Mouse (Mus musculus) left cerebral cortex, adult 6 months (tissue): Measurements from ENCODE around the gene Polr2c. TPM values are rescaled to one million over a fixed set of nuclear protein-coding genes. Genes with fewer than 3 reads are reported as not detected.

Experiments used
- long read RNA-seq, 2 experiments: library from polyadenylated mRNA; unstranded; transcript quantifications; one replicate each; pipeline ENCODE4 v2.0.0; 2019 to 2020
- polyA plus RNA-seq: library from polyadenylated mRNA; unstranded; fragments of <200 nt; fragmentation: Nextera tagmentation; gene quantifications from 2 replicates; pipeline ENCODE4 v1.2.3, GENCODE M21; 2021

Polr2c gene
- 154 and 194 TPM in 2 replicates for polyA plus RNA-seq
- long read RNA-seq, experiment 1, transcript Polr2c-201 (9 exons, 1,580 nt): major isoform, 377 of 421 reads
- long read RNA-seq, experiment 1, partial matches to known transcripts: 6 of 421 reads
- long read RNA-seq, experiment 1, other reads (novel, unspliced or antisense): 36 of 421 reads
- long read RNA-seq, experiment 2, transcript Polr2c-201 (9 exons, 1,580 nt): major isoform, 240 of 260 reads
- long read RNA-seq, experiment 2, partial matches to known transcripts: 9 of 260 reads
- long read RNA-seq, experiment 2, other reads (novel, unspliced or antisense): 9 of 260 reads

DNA sequence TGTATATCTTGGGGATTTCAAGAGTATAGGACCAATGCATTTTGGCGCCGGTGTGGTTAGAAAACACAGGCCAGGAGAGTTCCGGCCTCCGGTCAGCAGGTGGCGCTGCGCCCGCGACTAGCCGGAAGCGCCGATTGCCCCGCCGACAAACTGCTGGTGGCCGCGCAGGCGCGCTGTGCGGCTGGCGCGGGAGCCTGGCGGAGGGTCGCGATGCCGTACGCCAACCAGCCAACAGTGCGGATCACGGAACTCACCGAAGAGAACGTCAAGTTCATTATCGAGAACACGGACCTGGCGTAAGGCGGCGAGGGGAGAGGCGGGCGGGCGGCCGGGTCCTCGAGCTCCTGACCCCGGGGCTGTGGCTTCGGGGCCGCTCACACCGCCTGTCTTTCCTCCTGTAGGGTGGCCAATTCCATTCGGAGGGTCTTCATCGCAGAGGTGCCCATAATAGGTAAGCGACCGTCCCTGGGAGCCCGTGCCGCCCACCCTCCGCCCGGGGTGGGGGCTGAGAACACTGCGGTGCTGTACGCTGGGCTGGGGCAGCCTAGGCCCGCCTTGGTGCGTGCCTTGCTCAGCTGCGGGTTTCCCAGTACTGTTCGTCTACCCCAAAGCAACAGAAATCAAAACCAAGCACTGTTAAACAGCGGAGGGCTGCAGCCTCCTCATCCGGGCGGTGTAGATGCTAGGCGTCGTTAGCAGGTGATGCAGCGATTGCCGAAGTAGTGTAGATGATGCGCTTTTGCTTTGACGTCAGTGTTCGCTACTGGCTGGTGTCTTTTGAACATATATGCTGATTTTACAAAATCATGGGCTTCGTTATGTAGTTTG, at the start of gene Polr2c:
TSS of gene Polr2c (plus strand) at position 105 of the 828 bp plus-strand sequence.

DNA sequence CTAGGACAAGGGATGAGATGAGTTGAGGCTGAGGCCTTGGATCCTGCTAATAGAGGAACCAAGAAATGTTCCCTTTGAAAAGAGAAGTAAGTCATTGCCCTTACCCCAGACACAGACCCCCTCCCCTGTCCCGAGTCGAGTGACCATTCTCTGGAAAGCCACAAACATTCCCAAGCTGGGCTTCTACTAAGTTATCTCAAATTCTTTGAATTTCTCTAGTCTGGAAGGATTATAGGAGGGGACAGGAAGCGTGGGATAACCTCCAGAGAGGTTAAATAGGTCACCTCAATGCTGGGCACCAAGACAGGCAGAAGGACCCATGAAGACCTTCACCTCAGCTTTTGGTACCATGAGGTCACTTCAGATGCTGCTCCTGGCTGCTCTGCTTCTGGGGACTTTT, 47.1 kb upstream of the Polr2c start, which contains the start of gene Ccl17:
TSS of gene Ccl17 (plus strand) at position 301 of the 400 bp plus-strand sequence.

DNA sequence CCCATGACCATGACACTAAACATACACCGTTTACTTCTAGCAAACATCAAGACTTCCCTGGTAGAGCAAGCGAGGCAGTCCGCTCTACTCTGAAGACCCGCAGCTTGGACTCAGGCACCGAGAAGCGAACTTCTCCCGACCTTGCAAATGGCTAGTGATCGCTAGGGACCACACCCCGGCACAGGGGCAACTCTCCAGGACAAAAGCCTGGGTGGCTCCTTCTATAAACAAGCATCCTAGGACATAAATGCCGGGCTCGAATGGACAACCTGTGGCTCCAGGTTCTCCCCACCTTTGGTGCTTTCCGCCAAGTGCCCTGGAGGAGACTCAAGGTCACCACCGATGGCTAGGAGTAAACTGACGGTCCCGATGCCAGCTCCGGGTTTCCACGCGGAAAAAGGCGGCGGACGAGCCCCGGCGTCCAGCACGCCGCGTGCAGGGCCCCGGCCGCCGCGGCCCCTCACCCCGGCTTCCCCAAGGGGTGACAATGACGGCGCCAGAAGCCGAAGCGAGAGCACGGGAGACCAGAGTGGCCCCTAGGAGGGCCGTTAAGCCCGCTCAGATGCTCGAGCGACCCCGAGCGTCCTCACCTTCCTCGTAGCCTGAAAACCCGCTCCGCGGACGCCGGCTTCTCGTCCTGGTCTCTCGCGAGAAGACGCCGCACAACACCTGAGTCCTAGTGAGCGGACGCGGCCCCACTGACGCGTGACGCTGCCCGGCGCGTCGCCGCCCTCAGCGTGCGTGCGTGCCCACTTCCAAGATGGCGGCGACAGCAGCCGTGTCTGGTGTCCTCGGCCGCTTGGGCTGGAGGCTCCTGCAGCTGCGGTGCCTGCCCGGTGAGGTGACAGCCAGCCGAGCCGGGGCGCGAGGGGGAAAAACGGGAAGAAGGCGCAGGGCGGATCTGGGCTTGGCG, 19.3 kb upstream of the Polr2c start, which contains the start of the genes Coq9 and Ciapin1:
TSS of gene Coq9 (plus strand) at position 660 of the 913 bp plus-strand sequence.
TSS of gene Ciapin1 (minus strand) at position 697 of the 913 bp plus-strand sequence.

DNA sequence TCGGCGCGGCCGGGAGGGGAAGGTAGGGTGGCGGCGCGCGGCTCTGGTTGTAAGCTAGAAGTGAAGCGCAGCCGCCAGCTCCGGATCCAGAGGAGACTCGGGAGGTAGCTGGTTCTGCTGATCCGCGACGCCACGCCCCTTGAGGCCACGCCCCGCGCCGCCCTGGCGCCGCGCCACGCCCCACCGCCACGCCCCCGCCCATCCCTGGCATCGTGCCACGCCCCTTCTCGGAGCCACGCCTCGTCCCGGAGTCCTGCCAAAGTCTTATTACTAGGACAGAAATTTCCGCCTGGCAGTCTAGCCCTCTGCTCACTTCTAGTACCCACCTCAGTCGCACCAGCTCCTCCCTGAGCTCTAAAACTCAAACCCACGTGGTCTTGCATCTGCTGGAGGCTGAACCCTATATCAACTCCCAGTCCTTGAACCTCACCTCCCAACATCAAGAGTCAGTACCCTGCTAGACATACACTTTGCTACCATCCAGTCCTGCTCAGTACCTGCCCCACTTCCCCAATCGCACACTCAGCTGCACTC, 19.0 kb downstream of the Polr2c start, which contains the start of gene Dok4:
TSS of gene Dok4 (minus strand) at position 134 of the 534 bp plus-strand sequence.

DNA sequence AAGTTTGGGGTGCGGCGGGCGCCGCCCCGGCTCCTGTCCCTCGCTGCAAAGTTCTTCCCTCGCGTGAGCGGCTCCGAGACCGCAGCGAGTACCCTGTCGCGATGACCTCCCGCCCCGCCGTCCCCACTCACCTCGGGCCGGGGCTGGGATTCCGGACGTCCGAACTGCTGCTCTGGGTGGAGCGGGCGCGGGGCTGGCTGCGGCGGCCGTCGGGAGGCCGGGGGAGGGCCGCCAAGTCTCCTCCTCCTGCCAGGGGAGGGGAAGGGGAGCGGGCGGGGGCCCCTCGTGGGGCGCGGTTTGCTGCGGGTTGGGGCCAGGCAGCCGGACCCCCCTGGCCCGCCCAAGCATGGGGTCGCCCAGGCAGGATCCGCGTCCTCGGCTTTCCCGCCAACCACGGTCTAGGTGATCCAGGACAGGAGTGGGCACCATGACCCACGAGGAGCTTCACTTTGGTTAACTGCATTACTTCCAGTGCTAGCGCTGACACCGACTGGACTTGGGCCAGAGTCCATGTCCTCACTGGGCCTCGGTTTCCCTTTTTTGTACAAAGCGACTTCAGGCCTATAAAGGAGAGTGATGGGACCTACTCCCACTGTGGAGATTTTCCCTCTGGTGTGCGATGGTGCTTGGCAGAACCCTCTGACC, 60.7 kb downstream of the Polr2c start, which contains the start of gene Ccdc102a:
TSS of gene Ccdc102a (minus strand) at position 248 of the 645 bp plus-strand sequence.

Other genes with a start within 250 kb of the Polr2c start
- 9.6 and 111 TPM in 2 replicates for gene Arl2bp, start 190.8 kb upstream of the Polr2c start, polyA plus RNA-seq
- gene Pllp, start 161.2 kb upstream of the Polr2c start, polyA plus RNA-seq: 57.7 and 70.9 TPM in 2 replicates
- 0.09 and 0.14 TPM in 2 replicates for gene Ccl22, start 111.9 kb upstream of the Polr2c start, polyA plus RNA-seq
- 483 and 651 TPM in 2 replicates for gene Cx3cl1, start 85.4 kb upstream of the Polr2c start, polyA plus RNA-seq
- 2.5 and 3.2 TPM in 2 replicates for gene Ccl17, start 47.0 kb upstream of the Polr2c start, polyA plus RNA-seq
- 67.1 and 83.8 TPM in 2 replicates for gene Coq9, start 19.1 kb upstream of the Polr2c start, polyA plus RNA-seq
- 34.7 and 34.9 TPM in 2 replicates for gene Ciapin1, start 19.1 kb upstream of the Polr2c start, polyA plus RNA-seq
- 5.0 and 6.3 TPM in 2 replicates for gene Dok4, start 18.9 kb downstream of the Polr2c start, polyA plus RNA-seq
- gene Ccdc102a, start 60.6 kb downstream of the Polr2c start, polyA plus RNA-seq: 1.4 and 1.5 TPM in 2 replicates
- gene Adgrg5, start 66.2 kb downstream of the Polr2c start, polyA plus RNA-seq: not detected in 2 replicates
- gene Adgrg1, start 117.3 kb downstream of the Polr2c start, polyA plus RNA-seq: 23.5 and 27.7 TPM in 2 replicates
- 0.12 TPM in 1 of 2 replicates, not detected in the other for gene Adgrg3, start 160.2 kb downstream of the Polr2c start, polyA plus RNA-seq
- 0.30 and 0.69 TPM in 2 replicates for gene Drc7, start 197.7 kb downstream of the Polr2c start, polyA plus RNA-seq
- 19.6 and 27.0 TPM in 2 replicates for gene Katnb1, start 223.7 kb downstream of the Polr2c start, polyA plus RNA-seq